Mouse (Mus musculus): ENCODE data around the gene Sptbn4.
A peak's percentile ranks its signal among the peaks of the same experiment; 100 is the strongest.

Sptbn4 gene

DNA sequence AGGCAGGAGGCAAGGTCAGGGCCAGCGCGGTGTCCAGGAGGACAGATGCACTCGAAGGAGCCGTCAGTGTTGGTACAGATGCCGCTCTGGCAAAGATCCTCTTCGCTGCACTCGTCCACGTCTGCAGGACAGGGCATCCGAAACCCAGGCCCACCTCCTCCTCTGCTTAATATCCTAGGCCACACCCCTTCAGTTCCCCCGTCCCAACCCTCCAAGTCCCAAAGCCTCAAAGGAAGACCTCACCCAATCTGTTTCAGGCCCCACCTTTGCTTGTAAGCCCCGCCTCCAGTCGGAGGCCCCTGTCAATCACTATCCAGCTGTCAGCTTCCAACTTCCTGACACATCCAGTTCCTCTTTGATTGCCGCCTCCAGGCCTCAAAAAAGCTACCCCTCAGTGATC is 125.2 kb downstream of the Sptbn4 start:
- DNase-seq: no peak

DNA sequence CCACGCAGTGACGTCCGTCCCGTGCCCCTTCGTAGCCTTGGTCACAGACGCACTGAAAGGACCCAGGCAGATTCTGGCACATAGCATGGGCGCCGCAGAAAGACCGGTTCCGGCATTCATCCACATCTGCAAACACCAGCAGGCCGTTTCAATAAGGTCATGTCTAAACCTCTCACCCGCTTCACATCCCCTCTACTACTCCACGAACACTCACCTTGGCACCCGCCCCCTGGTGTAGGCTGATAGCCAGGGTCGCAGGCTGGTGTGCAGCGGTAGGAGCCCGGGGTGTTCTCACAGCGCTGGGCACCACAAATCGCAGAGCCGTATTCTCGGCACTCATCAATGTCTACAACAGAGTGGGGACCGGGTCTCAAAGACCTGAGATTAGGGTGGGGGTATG is 128.1 kb downstream of the Sptbn4 start:
- no peak for DNase-seq

DNA sequence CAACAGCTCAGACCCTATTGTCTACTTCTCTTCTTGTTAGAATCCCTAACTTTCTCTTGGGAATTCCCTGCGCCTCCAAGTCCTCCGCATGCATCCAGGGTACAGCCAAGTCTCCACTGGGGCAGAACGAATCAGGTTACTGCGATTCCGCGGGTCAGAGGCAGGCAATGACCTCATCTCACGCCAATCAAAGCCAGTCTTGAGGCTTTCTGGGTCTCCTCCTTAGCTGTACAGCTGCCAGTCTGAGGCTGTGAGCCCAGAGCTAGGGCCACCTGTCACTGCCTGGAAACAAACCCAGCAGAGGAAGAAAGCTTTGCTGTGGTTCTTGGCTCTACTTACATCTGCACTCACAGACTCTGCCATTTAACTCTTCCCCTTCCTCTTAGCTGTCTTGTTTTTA is 131.5 kb downstream of the Sptbn4 start:
- DNase-seq: peak; percentile 50

DNA sequence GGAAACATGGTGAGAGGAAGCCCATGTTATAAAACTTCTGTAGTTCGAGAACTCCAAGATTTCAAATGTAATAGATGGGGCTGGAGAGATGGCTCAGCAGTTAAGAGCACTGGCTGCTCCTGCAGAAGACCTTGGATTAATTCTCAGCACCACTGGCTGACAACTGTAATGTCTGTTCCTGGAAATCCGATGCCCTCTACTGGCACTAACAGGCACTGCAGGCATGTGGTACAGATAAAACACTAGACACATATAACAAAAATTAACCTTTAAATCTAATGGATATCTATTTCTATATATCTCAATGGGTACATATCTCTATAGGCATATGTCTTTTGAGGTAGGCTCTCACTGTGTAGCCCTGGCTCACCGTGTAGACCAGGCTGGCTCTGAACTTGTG is 133.1 kb downstream of the Sptbn4 start:
- no peak for DNase-seq

DNA sequence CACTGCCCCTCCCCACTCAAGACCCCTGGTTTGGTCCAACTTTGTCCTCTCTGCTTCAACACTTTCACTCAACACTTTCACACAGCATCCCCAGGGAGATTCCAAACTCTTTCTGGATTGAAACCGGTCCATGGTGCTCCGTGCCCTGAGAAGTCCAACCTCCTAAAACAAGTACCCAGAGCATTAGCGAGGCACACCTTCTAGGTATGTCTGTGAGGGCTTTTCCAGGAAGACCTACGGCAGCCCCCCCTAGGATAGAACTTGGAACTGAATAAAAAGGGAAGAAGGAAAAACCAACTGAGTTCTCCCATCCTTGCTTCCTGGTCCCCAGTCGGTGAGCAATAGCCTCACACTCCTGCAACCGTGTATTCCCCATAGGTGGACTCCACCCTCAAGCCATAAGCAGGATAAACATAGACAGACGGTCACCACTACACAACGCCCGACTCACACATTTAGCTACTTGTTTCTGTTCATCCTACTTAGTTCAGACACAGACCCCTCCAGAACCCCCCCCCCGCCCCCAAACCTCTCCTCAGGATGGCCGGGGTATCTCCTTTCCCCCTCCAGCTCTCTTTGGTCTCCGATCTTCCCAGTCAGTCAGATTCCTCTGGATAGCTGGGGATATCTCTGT is 135.7 kb downstream of the Sptbn4 start:
- no peak for DNase-seq

DNA sequence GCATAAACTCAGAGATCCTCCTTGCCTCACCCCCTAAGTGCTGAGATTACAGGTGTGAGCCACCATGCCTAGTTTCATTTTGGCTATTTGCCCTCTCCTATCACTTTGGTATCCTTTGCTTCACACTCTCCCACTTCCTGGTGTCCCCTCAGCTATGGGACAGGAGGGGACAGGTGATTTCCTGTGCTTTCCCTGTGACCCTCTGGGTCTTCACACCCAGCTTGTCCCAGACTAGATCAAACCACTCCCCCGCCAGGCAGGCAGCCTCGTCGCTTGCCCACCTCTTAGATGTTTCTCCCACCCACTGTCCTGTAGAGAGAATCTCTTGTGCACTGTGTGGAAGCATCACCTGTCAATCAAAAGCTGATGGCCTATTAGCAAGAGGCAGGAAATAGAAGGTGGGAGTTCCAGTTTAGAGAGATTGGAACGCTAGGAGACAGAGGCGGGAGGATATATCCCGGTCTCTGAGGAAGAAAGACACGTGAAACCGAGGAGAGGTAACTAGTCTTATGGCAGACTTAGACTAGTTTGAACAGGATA is 136.4 kb downstream of the Sptbn4 start:
- no peak for DNase-seq

DNA sequence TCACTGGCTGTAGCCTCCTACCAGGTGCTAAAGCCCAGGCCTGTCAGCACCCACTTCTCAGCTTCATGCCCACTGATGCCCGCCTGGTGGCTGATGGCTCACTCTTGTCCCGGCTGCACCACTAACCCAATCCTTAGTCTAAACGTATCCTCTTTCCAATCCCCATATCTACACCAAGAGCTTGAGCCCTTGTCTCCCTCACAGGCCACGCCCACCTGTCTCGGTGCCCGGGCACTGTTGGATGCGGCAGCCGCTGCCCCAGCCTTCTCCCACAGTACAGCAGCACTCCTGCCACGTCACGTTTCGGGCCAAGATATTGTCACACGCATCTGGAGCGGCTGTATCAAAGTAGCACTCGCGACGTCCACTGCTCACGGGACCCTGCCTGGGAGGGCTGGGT is 137.2 kb downstream of the Sptbn4 start:
- peak; percentile 53 for DNase-seq

DNA sequence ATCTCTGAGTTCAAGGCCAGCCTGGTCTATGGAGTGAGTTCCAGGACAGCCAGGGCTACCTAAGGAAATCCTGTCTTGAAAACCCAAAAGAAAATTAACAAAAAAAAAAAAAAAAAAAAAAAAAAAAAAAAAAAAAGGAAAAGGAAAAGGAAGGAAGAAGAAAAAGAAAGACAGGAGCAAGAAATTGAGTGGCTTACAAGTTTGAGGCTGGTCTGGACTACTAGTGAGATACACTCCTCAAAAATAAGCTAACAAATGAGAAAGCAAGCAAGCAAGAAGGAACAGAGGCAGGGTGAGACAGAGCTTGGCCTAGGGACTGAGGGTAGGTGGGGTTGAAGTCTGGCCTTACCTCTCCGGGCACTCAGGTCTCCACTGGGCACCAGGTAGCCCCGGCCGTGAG is 137.7 kb downstream of the Sptbn4 start:
- no peak for DNase-seq

DNA sequence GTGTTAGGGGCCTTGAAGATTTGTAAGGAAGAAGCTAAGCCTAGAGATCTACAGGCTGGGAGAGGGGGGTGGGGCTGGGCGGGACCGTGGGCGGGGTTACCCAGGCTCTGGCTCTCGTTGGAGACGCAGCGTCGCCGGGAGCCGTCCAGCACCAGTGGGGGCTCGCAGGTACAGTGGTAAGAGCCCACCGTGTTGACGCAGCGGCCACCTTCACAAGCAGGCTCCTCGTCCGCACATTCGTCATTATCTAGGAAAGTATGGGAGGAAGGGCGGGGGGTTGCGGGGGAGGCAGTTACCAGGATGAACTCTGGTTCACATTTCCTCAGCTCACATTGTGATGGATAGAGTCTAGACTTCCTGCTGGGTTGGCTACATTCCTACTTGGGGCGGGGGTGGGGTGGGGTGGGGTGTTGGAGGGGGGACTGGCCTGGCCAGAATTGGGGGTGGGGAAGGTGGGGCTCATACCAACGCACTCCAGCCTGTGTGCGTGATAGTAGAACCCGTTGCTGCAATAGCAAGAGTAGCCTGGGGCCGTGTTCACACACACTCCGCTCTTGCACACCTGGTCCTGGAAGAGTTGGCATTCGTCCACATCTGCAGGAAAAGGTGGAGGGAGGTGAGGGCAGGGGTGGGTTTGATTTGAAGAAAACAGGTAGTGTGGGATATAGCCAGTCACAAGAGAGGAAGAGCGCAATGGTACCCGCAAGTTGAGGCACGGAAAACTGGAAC is 138.5 kb downstream of the Sptbn4 start:
- peak; percentile 65 for DNase-seq

DNA sequence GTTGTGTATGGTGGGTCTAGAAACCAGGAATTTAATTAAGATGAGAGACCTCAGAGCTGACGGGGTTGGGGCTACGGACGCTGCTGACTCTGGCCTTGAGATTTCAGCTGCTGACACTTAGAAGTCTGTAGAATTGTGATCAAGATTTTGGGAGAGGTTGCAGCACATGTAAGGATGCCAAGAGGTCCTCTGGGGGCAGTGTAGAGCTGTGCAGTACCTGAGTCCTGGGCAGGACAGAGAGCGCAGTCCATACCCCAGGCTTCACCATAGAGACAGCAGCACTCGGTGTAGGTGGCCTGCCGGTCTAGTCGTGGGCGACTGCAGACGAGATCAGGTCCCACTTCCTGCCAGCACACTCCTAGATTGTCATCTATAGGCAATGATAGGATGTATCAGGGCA is 139.9 kb downstream of the Sptbn4 start:
- peak; percentile 37 for DNase-seq
